Mouse (Mus musculus): ENCODE measurements around the gene Hsd17b3.

The Hsd17b3 gene

DNA sequence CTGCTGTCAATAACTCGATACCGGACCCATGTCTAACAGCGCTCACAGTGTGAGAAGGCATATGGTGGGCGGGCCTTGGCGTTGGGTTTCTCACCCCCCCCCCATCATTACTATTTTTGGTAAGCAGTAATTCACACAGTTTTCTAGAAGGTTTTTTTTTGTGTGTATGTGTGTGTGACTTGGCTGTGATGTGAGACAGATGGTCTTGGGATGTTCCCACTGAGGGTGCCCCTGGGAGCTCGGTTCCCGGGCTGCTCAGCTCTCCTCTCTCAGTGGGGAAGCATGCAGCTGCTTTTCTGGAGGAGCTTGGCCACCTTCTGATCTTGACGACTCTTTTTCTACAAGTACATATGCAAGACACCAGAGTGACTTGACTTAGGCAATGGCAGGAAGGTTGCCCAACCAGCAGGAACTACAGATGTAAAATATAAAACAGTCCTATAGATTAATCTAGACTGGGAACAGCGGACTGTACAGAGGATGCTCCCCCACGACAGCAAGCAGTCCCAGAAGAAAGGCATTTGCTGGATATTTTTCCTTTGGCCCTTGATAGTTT is 70.4 kb downstream of the Hsd17b3 start:
- no peak for DNase-seq

DNA sequence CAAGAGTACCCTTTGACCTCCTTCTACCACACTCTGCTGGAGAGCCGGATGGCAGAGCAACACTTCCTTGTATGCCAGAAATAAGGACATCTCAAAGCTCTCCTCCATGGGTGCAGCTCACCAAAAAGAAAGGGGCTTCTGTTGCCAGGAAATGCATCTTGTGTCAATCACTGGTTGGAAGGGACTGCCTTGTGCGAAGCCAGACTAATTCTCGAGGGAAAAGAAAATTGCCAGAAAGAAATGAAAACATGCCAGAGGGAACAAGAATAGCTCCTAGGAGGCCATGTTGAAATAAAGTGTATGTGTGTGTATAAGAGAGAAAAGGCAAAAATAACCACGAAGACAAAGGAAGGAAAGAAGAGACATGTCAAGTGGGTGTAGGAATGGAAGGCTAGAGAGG is 73.0 kb downstream of the Hsd17b3 start:
- no peak for DNase-seq

GRCm38 (mm10) chr13:64011157-64011556 is 77.9 kb downstream of the Hsd17b3 start:
- no peak for DNase-seq
